Mouse (Mus musculus) macrophage (primary cell): ENCODE data around the gene Papss1. TPM values are rescaled to one million over a fixed set of nuclear protein-coding genes. Genes with fewer than 3 reads are reported as not detected.

Experiments used
- H3K27ac ChIP-seq: fragments of 350-480 bp; formaldehyde crosslinking; 2 replicates; pipeline ENCODE4 v1.9.0; 2021
- H3K36me3 ChIP-seq: fragments of 350-480 bp; formaldehyde crosslinking; 2 replicates; pipeline ENCODE4 v1.9.0; 2021; ENCODE audit errors: inconsistent target
- H3K4me3 ChIP-seq: fragments of 350-480 bp; formaldehyde crosslinking; 2 replicates; pipeline ENCODE4 v1.9.0; 2021; ENCODE audit errors: inconsistent target
- H3K79me2 ChIP-seq: fragments of 350-480 bp; formaldehyde crosslinking; 2 replicates; pipeline ENCODE4 v1.9.0; 2021; ENCODE audit errors: inconsistent target
- WGBS: methylation state at CpG from one replicate; pipeline ENCODE4 v1.1.7; 2026; ENCODE audit warnings: inconsistent platforms; ENCODE audit not compliant: missing documents; 5-methylcytosine and 5-hydroxymethylcytosine counted together
- polyA plus RNA-seq: library from polyadenylated mRNA; stranded (reverse); fragments of 250-400 nt; gene quantifications from 3 replicates; pipeline ENCODE4 v1.2.4, GENCODE M21; 2018; ENCODE audit warnings: inconsistent platforms

Gene Papss1
- polyA plus RNA-seq, 1 experiment from 2014 or later: 19.6 TPM

DNA sequence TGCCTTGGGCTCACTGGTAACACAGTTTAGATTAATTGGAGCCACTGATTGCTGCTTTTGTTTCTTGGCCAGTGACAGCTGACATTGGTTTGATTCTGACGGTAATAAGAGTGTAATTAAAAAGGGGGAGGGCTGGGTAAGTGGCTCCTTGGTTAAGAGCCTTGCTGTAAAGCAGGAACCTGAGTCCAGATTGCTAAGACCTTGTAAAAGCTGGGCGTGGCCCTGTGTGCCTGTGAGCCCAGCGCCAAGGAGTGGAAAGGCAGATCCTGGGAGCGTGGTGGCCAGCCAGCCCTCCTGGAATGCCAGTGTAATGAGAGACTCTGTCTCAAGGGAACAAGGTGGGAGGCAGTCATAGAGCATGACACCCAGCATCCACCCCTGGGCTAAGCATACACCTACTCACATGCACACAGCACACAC is 38.4 kb downstream of the Papss1 start:
- Histone ChIP-seq H3K4me3 (no peak overlapping the region), H3K36me3 (peaks cover 28% of the 10 kb centered on the region), H3K79me2 (no peaks in the 10 kb centered on the region), H3K27ac (no peak overlapping the region)
- WGBS: 97% methylated on average over 4 of the region's 4 CpGs

DNA sequence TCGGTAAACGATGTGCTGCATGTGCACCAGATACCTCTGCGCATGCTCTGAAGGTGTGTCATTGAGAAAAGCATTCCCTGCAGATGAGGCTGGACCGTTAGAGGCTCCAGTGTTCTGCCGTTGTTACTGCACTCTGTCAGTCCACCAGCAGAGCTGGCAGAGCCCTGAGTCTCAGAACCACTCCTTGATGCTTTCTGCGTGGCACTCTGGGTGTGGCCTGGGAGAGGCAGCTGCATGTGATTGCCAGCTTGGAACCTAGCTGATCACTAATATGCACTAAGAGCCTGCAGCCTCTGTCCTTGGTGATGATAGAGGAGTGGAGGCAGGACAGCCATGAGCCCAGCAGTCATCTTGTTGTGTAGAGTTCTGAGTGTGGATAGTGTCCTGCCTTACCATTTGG is 43.5 kb downstream of the Papss1 start:
- Histone ChIP-seq H3K36me3 (peaks cover 14% of the 10 kb centered on the region; the same call in 1 of the 2 replicates), H3K79me2 (no peaks in the 10 kb centered on the region), H3K27ac (no peak overlapping the region), H3K4me3 (no peak overlapping the region)
- WGBS: 93% methylated on average over 6 of the region's 6 CpGs

DNA sequence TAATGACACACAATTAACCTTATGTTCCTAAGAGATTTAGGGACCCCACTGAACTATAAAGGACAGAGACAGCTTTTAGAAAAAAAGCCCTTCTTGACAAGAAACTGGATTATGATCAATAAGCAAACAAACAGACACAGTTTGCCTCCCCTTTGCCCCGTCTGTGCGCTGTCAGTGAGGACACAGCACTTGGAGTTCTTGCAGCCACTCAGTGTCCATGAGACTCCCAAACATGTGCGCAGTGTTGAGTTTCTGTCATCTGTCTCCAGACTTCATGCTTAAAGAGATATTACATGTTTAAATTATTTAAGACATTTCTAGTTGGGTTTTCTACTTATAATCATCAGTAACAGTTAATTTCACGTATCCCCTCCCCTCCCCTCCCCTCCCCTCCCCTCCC is 45.1 kb downstream of the Papss1 start:
- Histone ChIP-seq H3K27ac (no peak overlapping the region), H3K4me3 (no peak overlapping the region), H3K79me2 (no peaks in the 10 kb centered on the region), H3K36me3 (peaks cover 24% of the 10 kb centered on the region; the same call in 1 of the 2 replicates)
- 91% methylated on average over 3 of the region's 4 CpGs for WGBS

DNA sequence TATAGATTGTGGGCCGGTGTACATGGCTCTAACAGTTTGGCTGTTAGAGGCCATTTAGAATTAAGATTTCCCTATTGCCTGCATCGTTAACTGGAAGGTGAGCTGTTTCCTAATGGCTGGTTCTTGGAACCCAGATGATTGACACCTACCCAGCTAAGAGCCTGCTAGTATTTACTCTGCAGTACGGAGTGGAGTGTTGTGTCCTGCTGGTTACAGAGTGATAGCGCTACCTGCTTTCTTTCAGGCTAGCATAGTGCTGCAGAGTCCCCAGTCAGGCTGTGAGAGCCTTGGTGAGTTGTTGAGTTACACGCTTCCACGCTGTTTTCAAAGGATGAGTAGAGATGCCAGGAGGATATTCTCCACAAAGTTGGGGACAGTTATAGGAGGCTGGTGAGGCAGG is 46.0 kb downstream of the Papss1 start:
- Histone ChIP-seq H3K79me2 (no peaks in the 10 kb centered on the region), H3K27ac (no peak overlapping the region), H3K36me3 (peaks cover 22% of the 10 kb centered on the region; the same call in 1 of the 2 replicates), H3K4me3 (no peak overlapping the region)
- 92% methylated on average over 6 of the region's 6 CpGs for WGBS

DNA sequence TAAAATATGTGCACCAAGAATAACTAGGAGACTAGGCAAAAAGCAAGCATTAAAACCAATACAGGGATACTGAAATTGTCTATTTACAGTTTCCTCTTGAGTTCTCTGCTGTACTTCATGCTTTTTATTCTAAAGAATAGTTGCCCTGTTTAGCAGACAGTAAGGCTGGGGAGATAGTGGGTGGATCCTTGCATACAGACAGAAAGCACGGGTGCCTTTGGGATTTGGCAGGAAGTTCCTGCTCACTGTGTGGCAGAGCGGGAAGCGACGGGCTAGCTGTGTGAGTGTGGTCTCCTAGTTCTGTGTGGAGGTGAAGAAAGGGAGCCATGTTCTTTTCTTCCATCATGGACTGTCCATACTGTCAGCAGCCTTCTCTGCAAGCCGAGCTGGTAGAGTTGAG is 48.3 kb downstream of the Papss1 start:
- no peak overlapping the region for H3K27ac ChIP-seq
- H3K36me3 ChIP-seq: peaks cover 11% of the 10 kb centered on the region; the same call in 1 of the 2 replicates
- WGBS: 96% methylated on average over 5 of the region's 5 CpGs
- no peaks in the 10 kb centered on the region for H3K79me2 ChIP-seq
- no peak overlapping the region for H3K4me3 ChIP-seq

DNA sequence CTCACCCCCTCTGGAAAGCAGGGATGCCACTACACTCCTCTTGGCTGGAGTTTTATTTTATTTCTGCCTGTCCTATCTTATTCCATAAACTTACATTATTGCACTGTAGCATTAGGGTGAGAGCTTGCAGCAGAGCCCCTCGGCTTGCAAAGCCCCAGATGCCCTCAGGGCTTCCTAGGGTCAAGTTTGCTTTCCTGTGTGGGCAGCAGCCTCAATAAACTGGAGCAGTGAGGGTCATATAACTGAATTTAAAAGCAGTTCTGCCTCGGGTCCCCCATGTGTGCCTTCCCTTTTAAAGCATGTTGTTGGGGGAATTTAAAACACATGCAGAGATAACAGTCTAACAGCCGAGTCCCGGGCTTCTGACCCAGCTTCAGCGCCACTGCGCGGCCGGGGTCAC is 49.5 kb downstream of the Papss1 start:
- H3K36me3 ChIP-seq: peaks cover 14% of the 10 kb centered on the region; the same call in 1 of the 2 replicates
- H3K4me3 ChIP-seq: no peak overlapping the region
- H3K27ac ChIP-seq: no peak overlapping the region
- 93% methylated on average over 8 of the region's 8 CpGs for WGBS
- no peaks in the 10 kb centered on the region for H3K79me2 ChIP-seq

DNA sequence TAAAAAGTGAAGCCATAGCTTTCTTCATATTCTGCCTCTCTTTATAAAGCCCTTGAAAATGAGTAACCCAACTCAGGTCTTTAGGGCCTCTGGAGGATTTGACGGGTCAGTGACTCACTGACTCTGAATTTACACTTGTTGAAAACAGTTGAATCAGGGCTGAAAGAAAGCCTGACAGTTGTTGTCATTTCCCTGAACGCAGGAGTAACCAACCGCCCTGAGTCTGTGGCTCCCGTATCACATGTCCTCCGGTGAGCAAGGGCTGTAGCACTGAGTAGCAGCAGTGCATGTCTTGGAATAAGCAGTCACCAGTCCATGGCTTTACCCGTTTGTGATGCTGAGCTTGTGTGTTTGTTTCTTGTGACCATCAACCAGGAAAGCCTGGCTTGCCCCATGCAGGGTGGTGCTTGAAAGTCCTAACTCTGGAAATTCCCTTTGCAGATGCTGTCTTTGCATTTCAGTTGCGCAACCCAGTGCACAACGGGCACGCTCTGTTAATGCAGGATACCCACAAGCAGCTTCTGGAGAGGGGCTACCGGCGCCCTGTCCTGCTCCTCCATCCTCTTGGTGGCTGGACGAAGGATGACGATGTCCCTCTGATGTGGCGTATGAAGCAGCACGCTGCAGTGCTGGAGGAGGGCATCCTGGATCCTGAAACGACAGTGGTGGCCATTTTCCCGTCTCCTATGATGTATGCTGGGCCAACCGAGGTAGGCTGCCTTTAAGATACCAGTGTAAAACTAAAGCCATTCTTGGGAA is 54.2 kb downstream of the Papss1 start:
- WGBS: 94% methylated on average over 18 of the region's 18 CpGs
- Histone ChIP-seq H3K79me2 (no peaks in the 10 kb centered on the region), H3K36me3 (peaks cover 9% of the 10 kb centered on the region; the same call in 1 of the 2 replicates), H3K27ac (no peak overlapping the region), H3K4me3 (no peak overlapping the region)

DNA sequence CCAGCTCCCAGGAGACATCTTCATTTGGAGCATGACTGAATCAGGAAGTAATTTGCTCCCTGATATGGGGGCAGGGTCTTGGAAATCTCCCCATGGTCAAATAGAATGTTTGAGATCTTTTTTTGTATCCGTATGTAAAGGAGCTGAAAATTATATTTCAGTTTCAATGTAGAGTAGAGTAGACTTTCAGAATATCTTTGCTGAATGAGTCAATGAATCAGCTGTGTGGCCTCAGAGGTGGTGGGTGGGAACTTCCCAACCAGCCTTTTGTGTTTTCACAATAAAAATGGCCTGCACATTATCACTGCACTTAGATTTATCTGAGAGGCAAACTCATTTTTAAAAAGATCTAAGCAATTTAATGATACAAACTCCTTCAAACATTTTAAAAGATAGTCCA is 58.6 kb downstream of the Papss1 start:
- Histone ChIP-seq H3K27ac (no peak overlapping the region), H3K79me2 (no peaks in the 10 kb centered on the region), H3K4me3 (no peak overlapping the region), H3K36me3 (peaks cover 3% of the 10 kb centered on the region; the same call in 1 of the 2 replicates)
- 83% methylated on average over 1 of the region's 1 CpGs for WGBS

DNA sequence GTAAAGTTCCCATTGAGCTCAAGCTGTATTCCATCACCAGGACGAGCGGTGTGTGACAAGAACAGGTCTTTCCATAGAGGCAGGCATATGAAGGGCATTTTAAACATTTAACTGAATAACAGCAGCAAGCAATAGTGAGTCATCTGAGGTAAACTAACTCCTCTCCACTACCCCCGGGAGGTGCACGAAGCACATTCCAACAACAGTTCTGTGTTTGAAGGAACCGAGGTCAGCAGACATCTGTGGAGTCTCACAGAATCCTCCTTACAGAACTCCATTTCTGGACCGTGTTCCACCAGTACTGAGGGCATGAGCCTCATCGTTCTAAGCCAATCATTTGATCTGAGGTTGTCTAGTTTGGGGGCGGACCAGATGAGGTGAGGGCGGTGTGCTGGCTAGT is 59.5 kb downstream of the Papss1 start:
- Histone ChIP-seq H3K79me2 (no peaks in the 10 kb centered on the region), H3K4me3 (no peak overlapping the region), H3K27ac (no peak overlapping the region), H3K36me3 (peaks cover under 1% of the 10 kb centered on the region; the same call in 1 of the 2 replicates)
- 99% methylated on average over 9 of the region's 9 CpGs for WGBS

DNA sequence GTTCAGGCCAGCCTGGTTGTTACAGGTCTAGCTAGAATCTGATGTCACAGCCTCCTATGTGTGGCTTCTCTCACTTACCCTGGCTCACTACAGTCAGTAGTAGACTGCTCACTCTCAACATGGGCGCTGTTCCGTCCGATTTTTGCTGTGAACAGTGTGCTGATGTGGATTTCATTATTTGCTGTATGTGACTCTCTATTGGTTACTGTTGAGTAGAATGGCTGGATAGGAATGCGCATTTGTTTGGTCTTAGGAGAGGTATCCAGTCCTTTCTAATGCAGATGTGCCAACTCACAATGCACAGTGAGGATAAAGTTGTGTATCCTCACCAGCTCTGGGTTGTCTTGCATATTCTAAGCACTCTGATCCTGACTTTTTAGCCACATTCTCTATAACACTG is 62.9 kb downstream of the Papss1 start:
- Histone ChIP-seq H3K27ac (no peak overlapping the region), H3K4me3 (no peak overlapping the region), H3K36me3 (peaks cover under 1% of the 10 kb centered on the region; the same call in 1 of the 2 replicates), H3K79me2 (no peaks in the 10 kb centered on the region)
- 94% methylated on average over 4 of the region's 4 CpGs for WGBS

DNA sequence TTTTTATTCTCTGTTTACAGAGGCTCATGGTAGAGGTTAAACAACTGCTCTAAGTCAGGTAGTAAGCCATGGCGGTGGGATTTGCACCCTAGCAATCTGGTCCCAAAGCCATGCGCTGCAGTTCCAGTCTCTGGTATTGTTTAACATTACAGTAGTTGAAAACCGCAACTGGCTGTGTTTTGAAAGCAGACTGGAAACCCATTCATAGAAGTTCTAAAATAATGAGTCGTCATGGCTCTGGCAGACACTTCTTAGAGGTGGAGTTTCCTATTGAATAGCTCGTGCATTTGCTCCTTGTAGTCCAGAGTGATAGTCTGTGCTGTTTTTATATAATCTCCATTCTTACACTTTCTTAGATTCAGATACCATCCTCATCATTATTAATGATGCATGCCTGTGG is 63.7 kb downstream of the Papss1 start:
- no peaks in the 10 kb centered on the region for H3K79me2 ChIP-seq
- WGBS: 91% methylated on average over 5 of the region's 5 CpGs
- H3K4me3 ChIP-seq: no peak overlapping the region
- H3K27ac ChIP-seq: no peak overlapping the region
- peaks cover 9% of the 10 kb centered on the region; the same call in 1 of the 2 replicates for H3K36me3 ChIP-seq

DNA sequence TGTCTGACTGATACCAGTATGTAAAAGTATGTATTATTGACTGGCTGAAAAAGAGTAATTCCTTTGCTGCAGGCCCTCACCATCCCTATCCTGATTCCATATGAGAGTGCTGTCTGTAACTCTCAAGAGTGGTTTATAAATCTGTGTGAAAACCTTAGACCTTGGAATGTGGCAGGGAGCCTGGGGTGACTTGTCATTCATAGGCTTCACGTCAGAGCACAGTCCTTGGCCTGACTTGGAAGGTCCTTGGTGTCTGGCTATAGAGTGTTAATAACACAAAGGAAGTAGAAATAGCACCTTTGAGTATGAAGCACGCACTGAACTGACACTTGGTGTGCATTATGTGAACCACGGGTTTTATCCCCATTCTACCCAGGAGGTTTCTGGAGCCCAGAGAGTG is 64.4 kb downstream of the Papss1 start:
- Histone ChIP-seq H3K27ac (no peak overlapping the region), H3K79me2 (no peaks in the 10 kb centered on the region), H3K36me3 (peaks cover 10% of the 10 kb centered on the region; the same call in 1 of the 2 replicates), H3K4me3 (no peak overlapping the region)
- 98% methylated on average over 3 of the region's 3 CpGs for WGBS

DNA sequence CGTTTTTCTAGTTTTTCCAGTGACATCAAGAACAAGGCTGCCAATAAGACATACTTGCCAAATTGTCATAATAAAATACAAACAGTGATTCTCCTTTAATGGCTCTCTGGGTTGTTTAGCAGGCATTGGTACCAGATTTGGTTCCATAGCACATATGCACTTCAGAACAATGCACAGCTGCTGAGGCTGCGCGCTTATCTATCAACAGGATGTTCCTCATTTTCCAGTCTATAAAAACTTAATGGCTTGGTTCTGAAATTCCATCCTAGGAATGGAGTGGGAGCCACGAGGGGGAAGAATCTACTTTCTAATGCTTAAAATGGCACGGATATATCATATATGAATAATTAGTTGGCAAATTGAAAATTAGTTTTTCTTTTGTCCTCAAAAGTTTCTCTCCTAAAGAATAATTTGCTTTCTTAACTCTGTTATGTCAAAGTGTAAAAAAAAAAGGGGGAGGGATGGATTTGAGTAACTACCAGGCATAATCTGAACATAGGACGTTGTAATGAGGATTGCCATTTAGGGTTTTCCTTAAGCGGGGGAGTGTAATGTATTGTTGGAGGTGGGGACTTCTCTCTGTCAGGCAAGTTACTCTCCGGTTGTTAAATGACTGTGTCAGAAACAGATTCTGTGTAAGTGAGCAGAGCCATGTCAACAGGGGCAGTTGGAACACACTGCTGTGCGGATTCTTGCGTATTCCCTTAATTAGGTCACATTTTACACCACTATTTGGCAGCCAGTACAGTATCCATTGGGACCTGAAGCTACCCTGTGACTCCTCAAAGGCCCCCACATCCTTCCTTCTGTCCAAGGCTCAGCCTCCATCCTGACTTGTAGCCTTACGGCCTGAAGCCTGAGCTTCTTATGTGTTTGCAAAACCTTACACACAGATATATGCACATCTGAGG is 66.1 kb downstream of the Papss1 start:
- WGBS: 95% methylated on average over 11 of the region's 11 CpGs
- no peak overlapping the region for H3K27ac ChIP-seq
- no peaks in the 10 kb centered on the region for H3K79me2 ChIP-seq
- H3K4me3 ChIP-seq: no peak overlapping the region
- H3K36me3 ChIP-seq: peaks cover 10% of the 10 kb centered on the region; the same call in 1 of the 2 replicates

DNA sequence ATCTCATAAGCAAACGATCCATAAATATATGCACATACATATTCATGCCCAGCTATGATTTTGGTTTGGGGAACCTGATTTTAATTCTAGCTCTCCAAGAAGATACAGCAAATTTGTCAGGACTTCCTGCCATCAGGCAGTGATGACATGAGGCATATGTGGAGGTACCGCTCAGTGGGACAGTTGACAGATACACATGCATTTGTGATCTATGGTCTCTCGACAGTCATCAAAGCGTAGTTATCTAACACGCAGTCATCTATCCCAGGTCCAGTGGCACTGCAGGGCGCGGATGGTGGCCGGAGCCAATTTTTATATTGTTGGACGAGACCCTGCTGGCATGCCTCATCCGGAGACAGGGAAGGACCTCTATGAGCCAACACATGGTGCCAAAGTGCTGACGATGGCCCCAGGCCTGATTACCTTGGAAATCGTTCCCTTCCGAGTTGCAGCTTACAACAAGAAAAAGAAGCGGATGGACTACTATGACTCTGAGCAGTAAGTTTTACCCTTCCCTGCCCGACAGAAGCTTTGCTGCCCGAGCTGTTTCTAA is 66.8 kb downstream of the Papss1 start:
- no peaks in the 10 kb centered on the region for H3K79me2 ChIP-seq
- no peak overlapping the region for H3K27ac ChIP-seq
- H3K4me3 ChIP-seq: no peak overlapping the region
- WGBS: 94% methylated on average over 16 of the region's 16 CpGs
- peaks cover 10% of the 10 kb centered on the region; the same call in 1 of the 2 replicates for H3K36me3 ChIP-seq
